Mouse (Mus musculus) small intestine, adult 2 months (tissue): ENCODE results near the gene Dgke.

Experiments used
- CTCF ChIP-seq: fragments of 200-500 bp; IDR thresholded peaks from 2 replicates; pipeline ENCODE4 v1.5.1; 2012; ENCODE audit warnings: low read depth, mild to moderate bottlenecking, control low read depth, inconsistent platforms, low read length, moderate library complexity, mixed read lengths; ENCODE audit not compliant: insufficient replicate concordance, insufficient read length; ENCODE audit errors: extremely low read depth
- POLR2A ChIP-seq: fragments of 200-500 bp; IDR thresholded peaks from 2 replicates; pipeline ENCODE4 v1.6.1; 2012; ENCODE audit warnings: low read depth, mild to moderate bottlenecking, control low read depth, inconsistent platforms, low read length, moderate library complexity

DNA sequence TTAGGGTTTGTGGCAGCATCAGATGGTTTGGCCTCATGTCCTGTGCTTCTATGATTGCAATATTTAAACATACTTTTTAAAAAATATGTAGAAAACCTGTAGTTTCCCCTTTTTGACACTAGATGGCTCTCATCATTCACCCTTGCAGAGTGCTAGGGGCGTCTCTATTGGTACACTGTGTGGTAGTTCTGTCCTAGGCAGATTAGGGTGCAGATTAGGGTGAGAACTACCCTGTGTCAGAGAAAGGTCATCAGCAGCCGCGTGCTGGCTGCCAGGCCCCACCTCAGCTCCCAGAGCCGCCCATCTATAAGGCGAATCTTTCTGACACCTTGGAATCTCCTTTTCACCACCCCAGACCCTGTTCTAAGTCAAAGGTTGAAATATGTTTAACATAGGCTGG is 77.1 kb downstream of the Dgke start:
- peak; percentile 36; the same call in 1 of the 2 replicates for TF ChIP-seq CTCF
- TF ChIP-seq POLR2A, result no peak
